Mouse (Mus musculus) erythroblast, embryonic 14.5 days (primary cell): ENCODE data around the gene Rad23b.

Experiments used
- GATA1 ChIP-seq: IDR thresholded peaks from 2 replicates; pipeline ENCODE4 v1.6.1; 2012; ENCODE audit warnings: low read length, inconsistent platforms, mixed read lengths
- TAL1 ChIP-seq: IDR thresholded peaks from 3 replicates; pipeline ENCODE4 v1.6.1; 2012; ENCODE audit warnings: low read length, inconsistent platforms, mixed read lengths

- TF ChIP-seq GATA1 (no peak), TAL1 (no peak)
Measured at GRCm38 (mm10) chr4:55409025-55409424, 59.2 kb downstream of the Rad23b start.
